Mouse (Mus musculus) Patski (cell line): ENCODE data around the gene Acer3. TPM values are rescaled to one million over a fixed set of nuclear protein-coding genes. Genes with fewer than 3 reads are reported as not detected.
"Not testable (repeated sequence)": the region's sequence is repeated elsewhere in the genome, so short reads cannot be mapped to it uniquely, and the experiment has no call there.

Experiments
- ATAC-seq: fragments of 100-300 bp; one replicate; pipeline ENCODE4 v1.8.0; 2021
- CTCF ChIA-PET: fragments of 350-600 bp; sonication (Branson Sonifier 250); formaldehyde crosslinking; loops from one replicate; lab custom pipeline; 2022; ENCODE audit warnings: inconsistent platforms; lab: Charles Lee
- POLR2A ChIA-PET: fragments of 350-600 bp; sonication (Branson Sonifier 250); formaldehyde crosslinking; loops from one replicate; lab custom pipeline; 2022; ENCODE audit warnings: antibody characterized with exemption, inconsistent platforms; lab: Charles Lee
- DNase-seq: peaks from one replicate; pipeline ENCODE4 v3.0.0-alpha.2; 2011; ENCODE audit warnings: low read depth, low spot score
- H3K27me3 ChIP-seq: fragments of 371-371 bp; one replicate; pipeline ENCODE4 v1.5.1; 2021
- CTCF ChIP-seq: fragments of 100-300 bp; IDR thresholded peaks from one replicate; pipeline ENCODE4 v1.5.1; 2021
- in situ Hi-C: fragments of 300-500 bp; cut with MboI; formaldehyde crosslinking; loops from 3 replicates; pipeline ENCODE4 v1.11.1; 2018; ENCODE audit warnings: low pct_unique_long_range_greater_than_20kb, mixed read lengths
- polyA plus RNA-seq: library from polyadenylated mRNA; unstranded; gene quantifications from one replicate; pipeline ENCODE4 v1.2.3, GENCODE M21; 2021

Gene Acer3
- polyA plus RNA-seq, 1 experiment from 2014 or later, result 67.8 TPM

DNA sequence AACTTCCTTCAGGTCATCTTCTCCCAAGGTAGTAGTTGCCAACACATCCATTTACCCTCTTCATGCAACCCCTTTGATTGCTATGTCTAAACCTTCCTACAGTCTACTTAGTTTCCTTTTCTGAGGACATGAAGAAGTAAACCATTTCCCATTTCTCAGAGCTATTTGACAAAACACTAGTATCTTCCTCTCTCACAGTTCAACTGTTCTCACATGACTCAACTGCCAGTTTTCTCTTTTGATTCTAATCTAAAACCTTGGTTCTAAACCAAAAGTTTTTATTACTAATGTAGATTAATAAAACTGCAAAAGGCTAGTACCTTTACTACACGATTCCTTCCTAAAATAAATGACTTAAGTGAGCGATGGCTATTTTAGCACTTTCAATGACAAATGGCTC, 13.6 kb downstream of the Acer3 start:
- no peak for TF ChIP-seq CTCF
- H3K27me3 ChIP-seq, result no peaks in the 10 kb centered on the region
- ATAC-seq, result no peak
- ChIA-PET POLR2A (no interaction called here), CTCF (interaction anchor here (0.9 to 2.0 kb wide), 3 partner anchors 16 to 131 kb away, joined by 4 to 5 read pairs (median 4); no protein-coding TSS in a partner anchor)
- in situ Hi-C loops, result no loop called here
- no peak for DNase-seq

DNA sequence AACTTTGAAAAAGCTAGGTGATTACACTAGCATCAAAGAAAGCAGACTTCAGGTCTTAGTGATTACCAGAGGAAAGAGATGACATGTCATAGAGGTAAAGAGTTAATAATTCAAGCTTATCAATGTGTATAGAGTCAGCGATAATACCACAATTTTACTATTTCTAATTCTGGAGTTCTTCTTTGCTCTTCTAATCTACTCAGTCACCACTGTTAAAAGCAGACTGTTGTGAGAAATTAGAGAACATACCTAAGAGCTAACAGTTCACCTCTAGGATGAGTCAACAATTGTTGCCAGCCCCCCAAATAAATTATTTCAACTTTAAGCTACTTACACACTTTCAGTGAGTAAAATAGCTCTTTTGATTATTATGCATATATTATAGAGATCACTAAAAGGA, 28.1 kb downstream of the Acer3 start:
- H3K27me3 ChIP-seq, result no peaks in the 10 kb centered on the region
- ATAC-seq (no peak), DNase-seq (no peak)
- in situ Hi-C loops, result no loop called here
- CTCF ChIA-PET, result interaction anchor here (1.2 to 1.5 kb wide), 3 partner anchors 10 to 49 kb away, joined by 3 to 5 read pairs (median 5); no protein-coding TSS in a partner anchor
- POLR2A ChIA-PET, result interaction anchor here (0.7 to 1.3 kb wide), 2 partner anchors 10 to 16 kb away, joined by 4 to 5 read pairs; no protein-coding TSS in a partner anchor
- TF ChIP-seq CTCF, result no peak

DNA sequence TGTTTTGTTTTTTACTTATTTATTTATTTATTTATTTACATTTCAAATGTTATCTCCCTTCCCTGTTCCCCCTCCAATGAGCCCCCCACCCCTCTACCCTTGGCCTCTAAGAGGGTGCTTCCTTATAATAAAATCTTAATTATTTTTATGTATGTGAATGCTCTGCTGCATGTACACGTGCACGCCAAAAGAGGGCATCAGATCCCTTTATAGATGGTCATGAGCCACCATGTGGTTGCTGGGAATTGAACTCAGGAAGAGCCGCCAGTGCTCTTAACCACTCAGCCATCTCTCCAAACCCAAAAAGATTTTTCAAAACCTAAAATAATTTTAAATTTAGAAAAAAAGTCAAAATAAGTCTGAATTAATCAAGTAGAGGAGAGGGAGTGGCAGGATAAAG, 31.4 kb downstream of the Acer3 start:
- DNase-seq (no peak), ATAC-seq (no peak)
- peak; percentile 86 for TF ChIP-seq CTCF
- H3K27me3 ChIP-seq, result no peaks in the 10 kb centered on the region
- POLR2A ChIA-PET, result no interaction called here
- in situ Hi-C loops, result loop anchor here (5.0 kb wide), 2 partner anchors 53 to 143 kb away; no protein-coding TSS in a partner anchor
- CTCF ChIA-PET, result interaction anchor here (0.7 to 1.9 kb wide), 4 partner anchors 15 to 58 kb away, joined by 3 to 6 read pairs (median 4); no protein-coding TSS in a partner anchor

DNA sequence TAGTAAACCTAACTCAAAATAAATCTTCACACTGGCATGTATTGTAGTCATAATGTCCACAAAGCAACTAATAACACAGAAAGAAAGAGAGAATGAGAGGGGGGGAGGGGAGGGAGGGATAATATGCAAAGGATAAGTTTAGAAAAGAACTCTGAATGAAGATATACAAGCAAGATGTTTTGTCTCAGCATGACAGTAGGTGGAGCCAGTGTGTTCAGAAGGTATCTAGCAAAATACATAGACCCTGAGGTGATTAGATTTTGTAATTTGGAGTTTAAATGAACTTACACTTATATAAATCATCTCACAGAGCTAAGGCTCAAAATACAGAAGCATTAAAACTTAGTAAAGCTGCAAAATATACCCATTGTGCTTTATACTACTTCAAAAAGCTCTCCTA, 44.7 kb downstream of the Acer3 start:
- in situ Hi-C loops, result no loop called here
- no peak for DNase-seq
- no peak for ATAC-seq
- CTCF ChIA-PET, result interaction anchor here (1.1 to 1.3 kb wide), 3 partner anchors 10 to 53 kb away, joined by 3 to 4 read pairs (median 3); no protein-coding TSS in a partner anchor
- H3K27me3 ChIP-seq, result no peaks in the 10 kb centered on the region
- POLR2A ChIA-PET, result no interaction called here
- peak; percentile 8 for TF ChIP-seq CTCF

DNA sequence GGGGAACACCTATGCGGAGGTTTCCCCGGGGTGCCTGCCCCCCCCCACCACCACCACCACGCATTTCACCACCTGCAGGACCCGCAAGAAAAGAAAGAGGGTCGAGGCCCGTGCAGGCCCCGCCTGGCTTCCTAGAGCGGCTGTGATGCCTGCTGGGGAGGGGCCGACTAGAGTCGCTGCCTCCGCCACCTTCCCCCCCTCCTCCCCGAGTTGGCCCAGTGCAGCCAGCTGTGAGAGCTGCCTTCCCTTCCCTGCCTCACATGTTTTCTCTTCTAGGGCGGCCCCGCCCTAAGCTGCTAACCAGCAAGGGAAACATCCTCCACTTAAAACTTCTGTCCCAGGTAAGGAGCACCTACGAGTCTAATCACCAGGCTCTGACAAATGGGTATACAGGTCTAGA, 52.8 kb downstream of the Acer3 start:
- H3K27me3 ChIP-seq, DNase-seq, POLR2A ChIA-PET, ATAC-seq, in situ Hi-C loops, CTCF ChIA-PET: not testable (repeated sequence)

DNA sequence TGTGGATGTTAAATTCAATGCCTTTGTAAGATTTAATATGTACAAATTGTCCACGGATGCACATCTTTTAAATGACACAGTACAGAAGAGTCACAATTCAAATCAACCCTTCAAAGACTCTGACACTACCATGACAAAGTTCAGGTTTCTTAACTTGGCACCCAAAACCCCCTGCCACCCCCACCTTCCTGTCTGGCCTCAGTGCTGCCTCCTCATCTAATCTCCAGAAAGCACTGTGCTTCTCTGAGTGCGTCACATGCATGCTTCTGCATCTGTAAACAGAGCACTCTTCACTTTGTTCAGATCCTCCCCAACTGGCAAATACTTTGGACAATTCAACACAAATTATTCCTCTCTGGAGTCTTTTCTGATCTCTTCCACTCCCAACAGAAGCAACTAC, 68.5 kb downstream of the Acer3 start:
- ATAC-seq (no peak), DNase-seq (no peak)
- POLR2A ChIA-PET, result no interaction called here
- no peaks in the 10 kb centered on the region for H3K27me3 ChIP-seq
- TF ChIP-seq CTCF, result no peak
- CTCF ChIA-PET, result no interaction called here
- in situ Hi-C loops, result no loop called here

DNA sequence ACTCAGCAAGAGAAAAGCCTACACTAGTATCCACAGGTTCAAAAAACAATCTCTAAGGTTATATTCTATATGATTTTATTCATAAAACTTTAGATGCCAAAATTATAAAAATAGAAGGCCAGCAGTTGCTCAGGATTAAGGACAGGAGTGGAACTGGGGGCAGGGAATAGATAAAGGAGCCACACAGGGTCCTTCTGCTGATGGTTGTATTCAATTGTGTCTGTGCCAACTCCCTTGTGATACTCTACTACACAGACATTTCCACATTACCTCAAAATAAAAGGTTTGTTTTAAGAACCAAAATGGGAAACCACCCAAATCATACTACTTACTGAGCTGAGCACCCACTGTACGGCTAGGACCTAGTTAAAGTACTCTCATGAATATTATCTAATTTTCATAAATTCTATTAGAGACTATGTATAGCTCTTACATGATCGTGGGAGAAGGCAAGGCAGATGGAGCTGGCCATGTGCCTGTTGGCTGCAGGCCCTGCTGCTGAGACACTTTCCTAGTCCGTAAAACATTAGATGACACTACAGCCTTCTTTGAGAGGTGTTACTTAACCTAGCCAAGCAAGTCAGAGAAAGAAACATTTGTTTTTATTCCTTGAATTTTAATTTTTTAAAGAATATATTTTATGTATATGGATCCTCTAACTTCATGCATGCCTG, 84.2 kb downstream of the Acer3 start:
- in situ Hi-C loops, result no loop called here
- H3K27me3 ChIP-seq, result no peaks in the 10 kb centered on the region
- POLR2A ChIA-PET, result no interaction called here
- DNase-seq (no peak), ATAC-seq (no peak)
- TF ChIP-seq CTCF, result no peak
- CTCF ChIA-PET, result no interaction called here

DNA sequence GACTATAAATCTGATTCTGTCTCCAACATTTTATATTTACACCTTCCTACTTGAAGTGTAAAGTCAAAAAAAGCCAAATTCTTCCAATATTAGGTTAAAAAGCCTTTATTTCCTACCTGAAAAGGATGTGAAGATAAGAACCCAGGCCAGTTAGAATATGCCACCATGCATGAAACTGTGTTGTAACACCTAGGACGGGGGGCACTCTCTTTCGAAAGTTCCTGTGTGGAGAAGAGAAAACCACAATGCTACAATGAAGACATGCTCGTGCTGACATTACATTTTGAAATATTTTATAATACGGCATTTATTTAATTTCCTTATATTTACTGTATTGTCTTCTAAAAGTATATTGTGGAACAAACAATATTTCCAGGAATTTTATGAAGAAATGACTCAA, 97.2 kb downstream of the Acer3 start:
- TF ChIP-seq CTCF, result no peak
- CTCF ChIA-PET, result no interaction called here
- POLR2A ChIA-PET, result no interaction called here
- no peak for DNase-seq
- no peak for ATAC-seq
- in situ Hi-C loops, result no loop called here
- H3K27me3 ChIP-seq, result no peaks in the 10 kb centered on the region

DNA sequence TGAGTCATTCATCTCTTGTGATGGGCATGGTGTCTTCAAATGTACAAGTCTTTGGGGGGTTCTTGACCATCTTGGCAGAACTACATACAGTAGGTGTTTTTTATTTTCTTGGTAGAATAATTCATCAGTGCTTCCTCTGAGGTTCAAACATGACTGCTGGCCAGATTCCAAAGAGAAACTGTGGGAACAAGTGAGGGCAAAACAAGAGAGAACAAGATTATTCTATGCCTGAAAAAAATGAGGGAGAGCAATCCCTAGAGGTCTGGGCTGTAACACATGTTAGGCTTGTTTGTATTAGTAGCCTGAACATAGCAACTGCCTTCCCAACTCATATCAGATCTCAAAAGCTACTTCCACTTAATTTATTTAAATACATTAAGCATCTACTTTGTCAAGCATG, 104.3 kb downstream of the Acer3 start:
- H3K27me3 ChIP-seq, result no peaks in the 10 kb centered on the region
- CTCF ChIA-PET, result no interaction called here
- ATAC-seq, result no peak
- in situ Hi-C loops, result no loop called here
- DNase-seq, result no peak
- POLR2A ChIA-PET, result no interaction called here
- TF ChIP-seq CTCF, result no peak

DNA sequence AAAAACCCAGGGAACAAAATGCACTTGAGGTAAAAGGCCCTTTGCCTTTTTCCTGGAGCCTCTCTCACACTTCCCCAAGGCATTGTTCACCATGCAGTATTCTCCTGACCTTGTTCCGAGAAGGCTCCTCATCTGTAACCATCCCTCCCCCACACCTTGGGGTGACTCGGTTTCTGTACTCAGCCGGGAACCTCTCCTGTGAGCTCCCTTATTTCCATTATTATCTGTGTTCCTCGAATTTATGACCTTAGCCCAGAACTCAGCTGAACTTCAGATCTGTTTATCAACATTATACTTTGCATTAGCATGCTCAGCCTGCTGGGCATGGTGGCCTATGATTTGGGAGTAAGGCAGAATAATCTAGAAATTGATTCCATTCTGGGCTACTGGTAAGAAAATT, 118.1 kb downstream of the Acer3 start:
- POLR2A ChIA-PET, result no interaction called here
- in situ Hi-C loops, result no loop called here
- no peak for DNase-seq
- ATAC-seq, result no peak
- no peak for TF ChIP-seq CTCF
- CTCF ChIA-PET, result interaction anchor here (0.8 to 1.1 kb wide), 2 partner anchors 9 to 12 kb away, joined by 3 read pairs; no protein-coding TSS in a partner anchor
- no peaks in the 10 kb centered on the region for H3K27me3 ChIP-seq

DNA sequence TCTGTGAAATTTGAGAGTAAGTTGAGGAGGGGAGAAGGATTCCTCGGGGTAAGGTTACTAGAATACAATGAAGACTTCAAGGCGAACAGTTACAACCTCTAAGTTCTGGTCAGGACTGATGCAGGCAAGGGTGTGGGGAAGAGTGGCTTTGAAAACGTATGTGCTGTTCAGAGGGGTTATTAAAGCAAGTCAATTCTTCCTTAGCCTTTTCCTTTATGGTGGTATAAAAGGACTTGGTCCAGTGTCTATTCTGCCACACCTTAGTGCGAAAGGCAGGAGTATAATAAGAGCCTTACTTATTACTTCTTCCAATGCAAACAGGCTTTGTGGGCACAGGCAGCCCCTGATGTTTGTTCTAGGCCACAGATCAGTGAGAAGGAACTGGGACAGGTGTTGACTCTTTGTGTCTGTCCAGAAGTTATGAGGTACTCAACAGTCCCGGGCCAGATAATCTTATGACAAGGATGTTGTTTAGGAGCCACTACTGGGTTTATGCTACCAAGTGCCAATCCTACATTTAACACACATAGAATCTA, 119.4 kb downstream of the Acer3 start:
- DNase-seq (no peak), ATAC-seq (no peak)
- TF ChIP-seq CTCF, result no peak
- no peaks in the 10 kb centered on the region for H3K27me3 ChIP-seq
- ChIA-PET POLR2A (no interaction called here), CTCF (no interaction called here)
- in situ Hi-C loops, result no loop called here
